Mouse (Mus musculus): ENCODE measurements around the gene Hdac11.
"Not testable (repeated sequence)": the region's sequence is repeated elsewhere in the genome, so short reads cannot be mapped to it uniquely, and the experiment has no call there.

Gene Hdac11

DNA sequence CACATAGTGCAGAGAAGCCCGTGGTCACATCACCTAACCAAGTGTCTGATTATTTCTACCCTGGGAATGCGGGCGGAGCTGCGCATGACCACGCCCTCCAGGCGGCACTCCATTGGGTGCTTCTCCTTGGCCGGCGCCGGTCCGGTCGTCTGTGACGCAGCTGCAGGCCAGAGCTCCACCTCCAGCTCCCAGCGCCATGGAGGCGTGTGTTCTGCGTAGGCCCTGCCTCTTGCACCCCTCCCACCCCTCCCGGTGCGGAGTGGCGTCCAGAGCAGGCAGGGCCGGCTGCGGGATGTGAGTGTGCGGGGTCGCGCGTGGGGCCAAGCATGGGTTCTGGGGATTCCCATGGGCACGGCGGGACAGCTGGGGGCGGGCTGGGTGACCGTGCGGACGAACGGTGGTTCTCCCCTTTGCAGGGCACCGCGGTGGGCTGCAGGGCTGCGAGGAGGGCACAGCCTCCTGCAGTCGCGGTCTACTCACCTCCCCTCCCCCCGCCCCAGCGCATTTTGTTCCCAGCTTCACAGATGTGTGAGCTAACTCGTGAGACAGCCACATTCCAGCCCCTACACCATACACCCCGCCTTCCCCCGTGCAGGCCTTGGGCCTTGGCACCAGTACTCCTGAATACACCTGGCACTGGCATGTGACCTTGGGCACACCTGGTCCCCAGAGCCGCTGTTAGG, at the start of gene Hdac11:
Gene Hdac11 (plus strand): TSS at position 112 of the 683 bp plus-strand sequence.
- DNase-seq (ENCODE audit: low spot score) = peak; percentile 74

DNA sequence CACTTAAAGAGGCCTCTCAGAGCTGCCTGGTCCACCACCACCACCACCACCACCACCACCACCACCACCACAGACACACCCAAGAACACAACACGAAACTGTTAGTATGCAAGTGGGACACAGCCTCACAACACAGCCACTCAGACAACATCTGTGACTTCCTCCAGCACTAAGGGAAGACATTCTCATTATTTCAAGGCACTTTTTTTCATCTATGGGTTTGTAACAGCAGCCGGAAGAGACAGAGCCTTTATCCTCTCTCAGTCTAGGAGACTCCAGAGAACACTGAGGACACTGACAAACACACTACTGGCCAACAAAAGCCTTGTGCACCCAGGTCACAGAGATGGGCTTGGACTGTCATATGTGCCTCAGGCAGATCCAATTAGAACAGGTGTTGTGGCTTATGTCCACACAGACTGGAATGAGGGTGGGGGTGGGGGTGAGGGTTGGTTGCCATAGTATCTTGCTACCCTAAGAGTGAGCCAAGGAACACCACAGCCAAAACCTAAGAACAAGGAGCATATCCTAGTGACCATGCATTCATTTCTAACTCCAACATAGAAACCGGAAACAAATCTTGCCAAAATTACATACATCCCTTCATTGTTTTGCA, 48.1 kb upstream of the Hdac11 start:
- DNase-seq (ENCODE audit: low spot score) = no peak

DNA sequence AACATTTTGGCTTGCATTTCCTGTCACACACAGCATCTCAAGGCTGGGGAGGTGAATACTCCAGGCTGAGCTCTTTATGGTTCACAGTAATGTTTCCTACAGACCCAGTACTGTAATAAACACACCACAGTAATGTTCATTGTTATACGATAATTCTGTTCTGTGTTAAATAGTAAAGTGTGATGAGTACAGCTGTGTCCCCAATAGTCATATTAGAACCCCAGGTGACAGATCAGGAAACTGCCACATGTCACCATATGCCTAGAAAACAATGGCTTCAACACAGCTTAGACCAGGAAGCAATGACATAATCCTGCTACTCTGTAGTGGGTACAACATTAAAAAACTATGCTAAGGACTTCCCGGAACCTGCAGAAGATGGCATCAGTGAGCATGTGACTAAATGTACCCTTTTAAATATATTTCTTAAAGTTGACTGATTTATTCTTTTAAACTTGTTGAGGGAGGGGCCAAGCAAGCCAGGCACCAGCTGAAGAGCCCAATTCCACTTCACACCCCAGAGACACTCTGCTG, 47.5 kb upstream of the Hdac11 start:
- DNase-seq (ENCODE audit: low spot score) = no peak

DNA sequence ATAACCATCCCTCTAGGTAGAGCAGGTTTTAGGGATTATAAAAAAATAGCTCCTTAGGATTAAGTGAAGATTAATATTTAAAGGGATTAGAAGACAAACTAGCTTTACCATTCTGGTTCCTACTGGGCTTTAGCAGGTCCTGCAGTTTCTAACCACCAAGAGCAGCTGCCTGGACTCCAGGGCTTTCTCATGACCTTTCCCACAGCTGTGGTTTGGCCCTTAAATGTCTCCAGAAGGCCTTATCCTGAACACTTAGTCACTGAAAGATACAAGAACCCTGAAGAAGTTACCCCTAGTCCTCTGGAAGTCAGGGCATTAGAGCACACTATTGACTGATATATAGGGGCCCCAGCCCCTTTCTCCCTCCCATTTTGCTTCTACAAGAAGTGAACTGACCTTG, 47.0 kb upstream of the Hdac11 start:
- DNase-seq (ENCODE audit: low spot score) = no peak

DNA sequence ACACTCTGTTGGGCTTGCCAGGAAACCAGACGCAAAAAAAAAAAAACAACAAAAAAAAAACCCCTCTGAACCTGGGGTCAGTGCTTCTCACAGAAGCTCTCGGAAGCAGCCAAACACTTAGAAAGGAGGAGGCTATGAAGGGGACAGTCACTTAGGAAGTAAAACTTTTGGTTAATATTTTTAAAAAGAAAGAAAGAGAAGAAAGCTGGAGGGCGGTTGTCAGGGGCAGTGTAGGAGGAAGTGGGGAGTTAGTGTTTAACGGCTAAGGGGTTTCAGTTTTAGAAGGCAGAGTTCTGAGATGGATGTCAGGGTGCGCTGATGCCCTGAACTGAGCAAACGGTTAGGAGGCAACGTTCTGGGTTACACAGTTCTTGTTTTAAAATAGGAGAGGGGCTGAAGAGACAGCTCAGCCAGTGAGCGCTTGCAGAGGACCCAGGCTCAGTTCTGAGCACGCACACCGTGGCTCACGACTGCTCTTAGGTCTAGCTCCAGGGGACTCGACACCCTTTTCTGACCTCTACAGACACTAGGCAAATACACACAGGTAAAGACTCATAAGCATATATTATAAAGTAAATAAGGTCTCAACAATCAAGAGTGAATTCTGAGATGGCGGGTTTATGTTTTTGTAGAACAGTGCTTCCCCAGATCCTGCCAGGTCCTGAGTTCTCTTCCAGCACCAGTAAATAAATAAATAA, 46.0 kb upstream of the Hdac11 start:
- no peak for DNase-seq (ENCODE audit: low spot score)

DNA sequence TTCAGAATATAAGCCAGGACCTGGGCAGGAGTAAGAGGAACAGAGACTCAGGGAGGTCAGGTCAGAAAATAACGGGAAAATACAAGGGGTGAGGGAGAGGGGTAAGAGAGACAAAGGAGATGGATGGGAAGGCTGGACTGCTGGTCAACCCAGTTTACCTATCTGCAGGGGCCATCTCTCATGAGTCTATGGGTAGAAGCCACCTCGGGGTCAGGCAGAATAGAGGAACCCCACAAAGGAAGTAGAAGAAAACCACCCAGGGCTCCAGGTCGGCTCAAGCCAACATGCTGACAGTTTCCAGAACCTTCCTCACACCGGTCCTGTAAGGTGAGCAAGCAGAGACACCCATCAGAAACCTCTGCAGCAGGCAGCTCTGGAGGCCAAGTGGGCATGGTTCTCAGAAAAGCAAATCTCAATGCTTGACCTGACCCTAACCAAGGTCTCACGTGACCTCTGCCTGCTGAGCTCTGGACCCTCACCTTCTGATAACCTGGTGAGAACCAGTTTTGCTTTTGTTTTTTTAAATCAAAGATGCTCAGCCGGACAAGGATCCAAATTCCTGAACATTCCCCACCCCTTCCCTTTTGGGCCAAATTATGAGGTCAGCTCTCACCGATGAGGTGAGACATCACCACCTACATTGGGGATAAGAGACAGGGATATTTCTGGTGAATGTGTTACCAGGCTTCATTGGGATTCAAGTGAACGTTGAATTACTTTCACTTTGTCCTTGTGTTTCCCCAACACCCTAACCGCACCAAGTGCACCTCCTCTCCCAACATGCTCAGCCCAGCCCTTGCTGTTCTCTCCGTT, 45.1 kb upstream of the Hdac11 start:
- no peak for DNase-seq (ENCODE audit: low spot score)

DNA sequence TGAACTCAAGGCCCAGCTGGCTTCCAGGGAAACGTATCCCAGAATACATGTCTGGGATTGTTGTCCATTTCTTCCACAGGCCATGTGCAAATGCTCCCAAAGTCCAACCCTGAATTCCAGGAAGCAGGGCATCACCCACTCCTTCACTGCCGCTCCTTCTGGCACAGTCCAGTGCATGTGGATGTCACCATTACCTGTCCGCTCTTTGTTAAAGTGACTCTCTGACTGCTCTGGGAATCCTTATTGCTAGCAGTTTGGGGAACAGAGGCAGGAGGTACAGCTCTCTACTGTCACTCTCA, 44.6 kb upstream of the Hdac11 start:
- DNase-seq (ENCODE audit: low spot score) = no peak

DNA sequence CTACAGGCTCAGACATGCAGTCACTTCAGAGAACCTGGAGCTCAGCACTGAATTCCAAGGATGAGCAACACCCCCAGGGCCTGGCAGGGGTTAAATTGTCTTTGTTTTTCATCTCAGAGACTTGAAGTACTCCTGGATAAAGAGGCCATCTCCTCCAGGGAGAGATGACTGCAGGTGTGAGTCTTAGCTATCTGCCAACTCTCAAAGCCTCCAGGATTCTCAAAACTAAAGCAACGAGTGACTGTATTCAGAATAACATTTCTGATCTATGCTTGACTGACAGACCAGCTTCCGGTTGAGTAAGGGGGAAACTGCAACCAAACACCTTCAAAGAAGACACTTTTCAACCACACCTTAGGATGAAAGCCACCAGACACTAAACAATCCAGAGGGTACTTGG, 41.7 kb upstream of the Hdac11 start:
- DNase-seq (ENCODE audit: low spot score) = no peak

DNA sequence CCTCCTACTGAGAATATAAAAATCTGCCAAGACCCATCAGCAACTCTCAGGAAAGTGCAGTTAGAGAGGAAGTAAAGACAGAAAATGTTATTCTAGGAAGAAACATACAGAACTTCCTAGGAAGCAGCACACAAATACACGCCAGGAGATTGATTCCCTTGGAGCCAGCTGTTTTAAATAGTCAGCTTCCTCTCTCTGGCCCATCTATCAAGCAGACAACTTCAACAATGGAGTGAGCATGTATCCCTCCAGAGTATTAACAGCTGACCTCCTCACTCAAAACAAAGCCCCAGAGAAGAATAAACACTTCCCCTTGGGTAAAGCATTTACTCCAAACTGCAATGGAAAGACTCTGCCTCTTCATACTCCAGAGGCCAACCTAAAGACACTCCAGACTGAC, 41.3 kb upstream of the Hdac11 start:
- DNase-seq (ENCODE audit: low spot score) = no peak

DNA sequence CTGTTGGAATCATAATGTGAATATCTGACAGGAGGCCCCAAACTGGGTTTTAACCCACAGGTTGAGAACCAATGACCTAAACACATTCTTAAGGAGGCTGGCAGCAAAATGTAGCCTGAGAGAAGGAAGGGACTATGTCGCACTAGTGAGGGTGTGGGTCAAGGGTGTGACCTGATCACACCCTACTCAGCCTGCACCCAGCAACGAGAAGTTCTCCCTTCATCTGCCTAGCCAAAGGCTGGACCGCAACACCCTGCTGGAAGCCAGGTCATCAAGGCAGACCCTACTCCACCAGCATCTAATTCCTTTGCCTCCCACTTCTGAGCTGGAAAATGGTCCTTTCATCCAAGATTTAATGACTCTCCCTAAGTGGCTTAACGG, 40.6 kb upstream of the Hdac11 start:
- no peak for DNase-seq (ENCODE audit: low spot score)

DNA sequence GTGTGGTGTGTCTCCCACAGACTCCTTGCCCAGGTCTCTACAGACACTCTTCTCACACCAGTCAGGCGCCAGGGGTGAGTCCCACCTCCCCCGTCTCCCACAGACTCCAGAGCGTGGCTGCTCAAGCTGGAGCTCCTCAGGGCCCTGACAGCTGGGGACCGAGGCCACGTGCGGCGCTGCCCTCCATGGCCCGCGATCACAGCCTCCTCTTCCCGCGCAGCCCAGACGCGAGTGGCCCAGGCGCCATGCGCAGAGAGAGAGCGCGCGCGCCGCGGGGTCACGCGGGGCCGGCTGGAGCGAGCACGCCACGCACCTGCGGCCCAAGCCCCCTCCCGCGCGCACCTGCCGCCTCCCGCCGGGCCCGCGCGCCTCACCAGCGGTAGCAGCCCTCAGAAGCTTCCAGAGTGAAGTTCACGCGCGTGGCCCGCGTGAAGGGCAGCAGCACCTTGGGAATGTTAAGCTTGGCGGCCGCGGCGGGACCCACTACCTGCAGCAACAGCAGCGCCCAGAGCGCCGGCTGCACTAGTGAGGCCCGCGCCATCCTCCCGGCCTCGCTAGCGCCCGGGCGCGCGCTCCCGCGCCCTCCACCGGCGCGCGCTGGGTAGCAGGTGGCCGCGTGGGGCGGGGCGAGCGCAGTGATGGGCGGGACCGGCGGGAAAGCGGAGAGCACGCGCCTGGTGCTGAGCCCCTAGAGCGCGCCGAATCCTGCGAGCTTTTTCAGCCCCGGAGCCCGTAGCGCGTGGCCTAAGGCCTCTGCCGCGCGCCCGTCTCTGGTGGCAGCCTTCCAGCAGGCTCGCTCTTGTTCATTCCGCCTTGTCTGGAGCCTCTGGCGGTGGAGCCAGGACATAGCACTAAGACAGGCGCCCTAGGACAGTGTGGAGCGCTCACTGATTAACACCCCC, 40.0 kb upstream of the Hdac11 start, which contains the start of gene Nup210:
Gene Nup210 (minus strand): TSS at position 586 of the 902 bp plus-strand sequence.
- DNase-seq (ENCODE audit: low spot score) = peak; percentile 82

DNA sequence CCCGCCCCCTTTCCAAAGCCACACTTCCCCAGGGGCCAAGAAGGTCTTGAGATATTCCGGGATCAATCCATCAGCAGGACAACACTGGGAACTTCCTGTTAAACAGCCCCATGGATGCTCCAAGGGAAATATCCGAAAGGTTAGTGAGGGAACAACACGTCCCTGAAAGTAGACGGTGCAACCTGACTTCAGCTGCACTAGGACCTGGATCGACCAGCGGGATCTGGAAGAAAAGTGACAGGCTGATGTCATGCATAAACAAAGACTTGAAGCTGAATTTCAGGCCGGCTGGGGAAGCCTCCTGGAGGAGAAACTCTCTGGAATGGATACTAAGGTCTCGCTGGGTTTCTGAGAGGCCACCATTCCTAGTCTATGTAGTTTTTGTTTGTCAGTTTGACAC, 39.3 kb upstream of the Hdac11 start:
- DNase-seq (ENCODE audit: low spot score) = no peak

DNA sequence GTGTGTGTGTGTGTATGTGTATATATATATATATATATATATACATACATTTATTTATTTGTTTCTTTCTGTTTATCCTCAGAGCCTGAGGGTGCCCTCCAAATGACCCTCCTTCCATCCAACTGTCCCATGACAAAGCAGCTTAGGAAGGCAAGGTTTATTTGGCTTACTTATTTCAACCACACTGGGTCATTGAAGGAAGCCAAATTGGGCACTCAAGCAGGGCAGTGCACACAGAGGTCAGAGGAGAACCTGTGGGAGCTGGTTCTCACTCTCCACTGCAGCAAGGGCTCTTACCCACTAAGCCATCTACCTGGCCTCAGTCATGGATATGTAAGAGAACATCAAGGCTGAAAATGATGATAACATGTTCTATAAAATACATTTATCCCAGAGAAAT, 37.9 kb upstream of the Hdac11 start:
- no peak for DNase-seq (ENCODE audit: low spot score)

DNA sequence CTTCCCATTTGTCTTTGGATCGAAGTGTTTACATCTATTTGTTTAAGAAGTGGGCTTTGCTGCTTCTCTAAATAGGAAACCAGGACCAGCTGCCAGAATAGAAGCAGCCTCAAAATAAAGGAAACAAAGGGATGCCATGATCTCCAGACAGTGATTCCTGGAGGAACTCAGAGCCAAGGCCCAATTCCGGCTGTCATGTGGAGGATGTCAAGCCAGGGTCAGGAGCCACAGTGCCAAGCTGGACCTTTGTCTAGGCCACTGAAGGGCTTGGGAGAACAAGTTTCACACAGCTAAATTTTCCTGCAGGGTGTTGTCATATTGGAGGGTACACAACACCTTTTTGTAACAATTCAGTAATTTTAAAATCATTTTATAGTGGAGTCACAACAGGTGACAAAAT, 36.3 kb upstream of the Hdac11 start:
- no peak for DNase-seq (ENCODE audit: low spot score)

DNA sequence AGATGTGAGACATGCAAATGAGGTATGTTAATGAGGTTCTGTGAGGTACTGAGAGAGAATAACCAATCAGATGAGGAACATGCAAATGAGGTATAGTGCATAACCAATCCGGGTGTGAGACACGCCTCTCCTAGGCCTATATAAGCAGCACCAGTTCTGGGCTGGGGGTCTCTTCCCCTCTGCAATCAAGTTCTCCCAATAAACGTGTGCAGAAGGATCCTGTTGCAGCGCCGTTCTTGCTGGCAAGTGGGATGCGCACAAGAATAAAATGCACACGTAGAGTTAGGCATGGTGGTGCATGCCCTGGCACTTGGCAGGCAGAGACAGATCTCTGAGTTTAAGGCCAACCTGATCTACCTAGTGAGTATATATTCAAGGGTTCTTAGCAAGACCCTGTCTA, 35.4 kb upstream of the Hdac11 start:
- not testable (repeated sequence) for DNase-seq (ENCODE audit: low spot score)

DNA sequence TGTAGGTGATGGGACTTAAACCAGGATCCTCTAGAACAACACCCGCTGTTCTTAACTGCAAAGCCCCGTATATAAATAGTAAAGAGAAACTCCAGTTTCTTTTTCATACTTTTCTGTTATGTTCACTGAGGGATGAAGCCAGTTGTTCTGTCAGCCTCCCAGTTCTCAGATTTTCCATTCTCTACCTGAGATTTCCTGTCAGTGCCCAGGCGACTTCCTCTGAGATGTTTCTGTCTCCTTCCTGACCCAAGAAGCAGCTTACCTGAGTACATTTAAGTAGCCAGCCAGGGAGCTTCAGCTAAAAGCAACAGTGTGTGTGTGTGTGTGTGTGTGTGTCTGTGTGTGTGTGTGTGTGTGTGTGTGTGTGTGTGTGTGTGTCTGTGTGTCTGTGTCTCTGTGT, 33.0 kb upstream of the Hdac11 start:
- no peak for DNase-seq (ENCODE audit: low spot score)

DNA sequence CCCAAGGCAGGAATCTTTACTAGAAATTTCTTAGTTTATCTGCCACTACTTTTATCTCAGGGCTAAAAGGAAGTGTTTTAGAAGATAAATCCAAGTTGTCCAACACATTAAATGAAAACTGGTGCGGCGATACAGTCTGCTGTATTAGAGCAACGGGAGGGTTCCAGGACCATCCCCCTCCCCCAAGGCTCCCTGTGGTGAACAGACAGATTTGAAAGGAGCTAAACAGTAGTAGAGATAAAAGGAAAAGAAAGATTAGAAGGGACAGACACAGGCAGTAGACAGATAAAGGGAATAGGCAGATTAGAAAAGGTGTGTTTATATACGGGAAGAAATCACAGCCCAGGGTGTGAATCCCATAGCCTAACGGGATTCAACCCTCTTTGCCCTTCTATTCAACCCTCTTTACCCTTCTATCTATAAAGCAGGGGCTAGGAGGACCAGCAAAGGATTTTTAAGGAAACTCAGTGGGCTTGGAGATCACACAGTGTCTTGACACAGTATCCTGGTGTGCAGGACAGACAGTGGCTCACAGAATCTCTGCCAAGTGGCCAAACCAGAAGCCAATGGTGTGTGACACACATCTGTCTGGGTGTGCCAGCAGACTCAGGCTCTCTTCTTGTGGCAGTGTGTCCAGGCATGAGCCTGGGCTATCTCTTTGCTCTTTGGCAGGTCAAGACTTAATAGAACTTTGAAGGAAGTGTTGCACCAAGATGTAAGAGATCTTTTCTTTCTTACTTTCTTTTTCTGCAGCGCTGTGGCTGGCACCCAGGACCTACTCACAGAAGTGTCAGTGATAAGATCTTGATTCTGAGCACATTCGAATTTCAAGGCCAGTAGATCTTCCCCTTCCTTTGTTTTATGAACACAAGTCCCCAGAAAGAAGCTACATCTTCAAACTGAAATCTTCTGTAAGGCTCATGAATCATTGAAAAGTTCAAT, 31.9 kb upstream of the Hdac11 start:
- no peak for DNase-seq (ENCODE audit: low spot score)

DNA sequence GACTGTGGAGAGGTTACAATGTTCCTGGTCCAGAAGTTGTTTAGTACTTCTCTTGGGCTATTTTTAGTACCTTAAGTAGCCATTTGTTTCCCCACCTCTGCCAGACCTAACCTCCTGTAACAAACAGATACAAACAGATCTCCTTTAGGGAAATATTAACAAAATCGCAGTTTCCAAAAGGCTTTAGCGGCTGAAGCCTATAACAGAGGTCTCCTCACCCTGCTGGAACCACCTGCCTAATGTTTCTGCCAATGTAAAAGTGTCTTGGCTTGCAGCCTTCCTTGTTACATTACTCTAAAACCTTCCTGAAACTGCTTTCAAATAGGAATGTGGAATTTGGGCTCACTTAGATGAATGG, 31.3 kb upstream of the Hdac11 start:
- DNase-seq (ENCODE audit: low spot score) = no peak

DNA sequence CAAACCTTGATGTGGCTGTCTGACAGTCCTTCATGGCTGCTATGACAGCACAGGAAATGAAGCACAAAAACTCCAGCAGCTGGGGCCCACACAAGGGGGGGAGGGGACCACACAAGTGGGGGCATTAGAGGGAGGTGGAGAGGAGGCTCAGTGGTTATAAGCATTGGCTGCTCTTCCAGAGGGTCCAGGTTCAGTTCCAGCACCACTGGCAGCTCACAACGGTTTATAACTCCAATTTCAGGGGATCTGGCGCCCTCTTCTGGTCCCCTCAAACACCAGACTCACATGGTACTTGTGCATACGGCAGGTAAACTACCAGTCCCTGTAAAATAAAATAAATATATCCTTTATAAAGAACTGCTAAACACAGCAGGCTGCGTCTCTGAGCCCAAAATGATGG, 27.5 kb upstream of the Hdac11 start:
- DNase-seq (ENCODE audit: low spot score) = no peak

DNA sequence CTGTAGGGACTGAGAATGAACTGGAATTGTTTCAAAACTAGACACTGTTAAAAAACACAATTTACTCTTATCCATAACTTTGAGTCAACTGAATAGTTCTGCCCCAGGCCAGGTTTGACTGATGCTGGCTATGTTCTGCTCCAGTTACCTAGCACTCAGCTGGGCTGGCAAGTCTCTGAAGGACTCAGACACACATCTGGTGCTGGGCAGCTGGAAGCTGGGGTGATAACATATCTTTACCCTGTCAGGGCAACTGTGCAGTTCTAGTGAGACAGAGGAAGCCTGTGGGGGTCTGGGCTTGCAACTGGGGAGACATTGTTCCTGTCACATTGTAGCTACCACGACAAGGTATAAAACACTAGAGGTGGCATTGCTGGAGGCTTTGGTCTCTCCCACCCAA, 25.6 kb upstream of the Hdac11 start:
- no peak for DNase-seq (ENCODE audit: low spot score)
